Mouse (Mus musculus): ENCODE results near the gene Padi2.

GRCm38 (mm10) chr4:140964620-140965019 is 58.5 kb downstream of the Padi2 start:
- TF ChIP-seq CTCF (IDR thresholded peaks at IDR 0.05; ENCODE audit: low read depth, low read length) (peak; percentile 80), TAL1 (conservative IDR thresholded peaks at IDR 0.05; ENCODE audit: low read depth, low read length) (no peak), GATA1 (IDR thresholded peaks at IDR 0.05; ENCODE audit: borderline replicate concordance, low read length) (no peak), POLR2AphosphoS5 (IDR thresholded peaks at IDR 0.05; ENCODE audit: insufficient replicate concordance, low read depth, low read length) (no peak)

Measured in G1E (cell line).